Mouse (Mus musculus) thymus, postnatal 4 days (tissue): ENCODE measurements around the gene Ifi211.
"Not testable (repeated sequence)": the region's sequence is repeated elsewhere in the genome, so short reads cannot be mapped to it uniquely, and the experiment has no call there.

Experiments
- DNase-seq: peaks from one replicate; pipeline ENCODE4 v3.0.0; 2021

The Ifi211 gene

DNA sequence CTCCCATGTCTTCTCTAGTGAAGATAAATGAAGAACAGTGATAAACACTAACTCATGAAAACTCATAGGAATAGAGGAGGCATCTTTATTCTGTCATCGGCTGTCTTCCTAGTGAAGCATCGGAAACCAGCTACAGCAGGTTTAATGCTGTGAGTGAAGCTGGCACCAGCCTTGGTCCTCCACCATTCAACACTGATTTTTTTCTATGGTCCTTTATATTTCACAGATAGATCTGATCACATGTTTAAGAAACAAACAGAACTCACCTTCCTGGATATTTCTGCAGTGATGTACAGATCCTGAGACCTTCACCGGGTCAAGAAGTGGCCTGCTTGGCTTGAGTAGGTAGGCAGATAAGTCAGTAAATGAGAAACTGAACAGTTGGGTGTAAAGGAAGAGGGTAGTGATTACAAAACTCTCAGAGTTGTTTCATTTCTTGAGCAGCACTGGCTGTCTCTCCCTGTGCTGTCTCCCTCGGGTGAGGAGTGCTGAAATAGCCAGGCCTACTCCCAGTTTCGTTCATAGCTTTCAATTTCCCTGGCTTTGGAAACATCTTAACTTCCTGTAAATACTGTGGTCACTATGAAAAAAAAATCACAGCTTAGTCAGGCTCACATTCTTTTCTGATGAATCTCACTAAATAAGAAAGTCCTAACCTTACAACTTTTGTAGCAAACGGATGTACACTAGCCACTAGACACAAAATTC lies at the start of gene Ifi211:
Gene Ifi211, minus strand, starts transcription at position 499 of the 708 bp plus-strand sequence.
- DNase-seq = not testable (repeated sequence)

DNA sequence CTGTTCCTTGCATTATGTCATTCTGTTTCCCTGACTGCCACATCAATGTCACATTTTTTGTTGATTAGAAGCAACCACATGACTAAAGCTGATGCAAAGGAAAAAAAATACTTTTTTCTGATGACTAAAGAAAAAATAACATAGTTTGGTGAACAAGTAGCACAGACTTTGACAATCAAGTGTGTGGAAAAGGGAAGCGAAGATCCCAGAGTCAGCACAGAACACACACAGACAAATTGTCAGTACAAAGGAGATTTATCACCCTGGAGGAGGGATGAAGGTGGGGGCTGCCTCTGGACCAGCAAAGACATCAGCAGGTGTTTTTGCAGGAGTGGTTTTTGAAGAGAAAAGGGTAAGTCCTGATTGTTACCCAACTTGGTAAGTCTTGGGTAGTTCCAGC lies 48.6 kb upstream of the Ifi211 start:
- DNase-seq = not testable (repeated sequence)

DNA sequence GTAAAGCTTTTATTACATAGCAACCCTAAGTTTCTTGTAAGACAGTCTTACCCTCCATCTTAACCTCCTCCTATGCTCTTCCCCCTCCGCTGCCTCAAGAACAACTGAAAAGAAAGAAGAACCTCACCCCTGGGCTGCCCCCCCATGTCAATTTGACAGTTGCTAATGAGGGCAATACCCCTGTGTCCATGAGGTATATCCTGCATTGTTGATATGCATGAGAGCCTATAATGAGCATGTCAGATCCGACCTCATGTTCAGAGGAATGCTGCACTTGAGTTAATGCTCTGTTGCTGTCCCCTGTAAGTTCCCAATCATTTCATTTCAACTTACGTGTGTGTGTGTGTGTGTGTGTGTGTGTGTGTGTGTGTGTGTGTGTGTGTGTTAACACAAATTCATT lies 47.2 kb upstream of the Ifi211 start:
- not testable (repeated sequence) for DNase-seq

DNA sequence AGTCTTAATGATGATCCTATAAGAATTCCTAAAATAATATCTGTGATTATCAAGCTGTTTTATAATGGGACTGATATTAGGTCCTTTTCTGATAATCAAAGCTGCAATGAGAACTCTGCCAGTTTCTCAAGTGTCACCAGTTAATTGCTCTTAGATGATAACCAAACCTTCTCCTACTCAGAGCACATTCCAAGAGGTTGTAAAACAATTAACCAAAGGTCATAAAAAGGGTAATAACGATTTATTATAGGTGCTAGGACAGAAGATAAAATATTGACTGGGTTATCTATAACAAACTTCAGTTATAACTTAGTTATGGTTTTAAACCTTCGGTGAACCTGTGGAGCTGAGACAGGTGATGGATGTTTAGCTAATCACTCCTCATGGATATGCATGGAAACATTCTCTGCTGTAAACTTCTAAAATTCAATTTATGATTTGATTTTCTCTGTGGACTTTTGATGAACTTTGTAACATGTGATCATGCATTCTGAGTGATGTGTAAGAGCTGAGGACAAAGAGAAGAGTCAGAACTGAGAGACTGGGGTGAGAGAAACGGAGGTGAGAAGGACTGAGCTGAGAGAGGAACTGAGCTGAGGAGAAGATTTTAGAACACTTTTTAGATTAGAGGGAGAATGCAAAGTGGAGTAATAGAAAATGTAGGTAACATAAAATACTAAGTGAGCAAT lies 43.1 kb upstream of the Ifi211 start:
- not testable (repeated sequence) for DNase-seq

DNA sequence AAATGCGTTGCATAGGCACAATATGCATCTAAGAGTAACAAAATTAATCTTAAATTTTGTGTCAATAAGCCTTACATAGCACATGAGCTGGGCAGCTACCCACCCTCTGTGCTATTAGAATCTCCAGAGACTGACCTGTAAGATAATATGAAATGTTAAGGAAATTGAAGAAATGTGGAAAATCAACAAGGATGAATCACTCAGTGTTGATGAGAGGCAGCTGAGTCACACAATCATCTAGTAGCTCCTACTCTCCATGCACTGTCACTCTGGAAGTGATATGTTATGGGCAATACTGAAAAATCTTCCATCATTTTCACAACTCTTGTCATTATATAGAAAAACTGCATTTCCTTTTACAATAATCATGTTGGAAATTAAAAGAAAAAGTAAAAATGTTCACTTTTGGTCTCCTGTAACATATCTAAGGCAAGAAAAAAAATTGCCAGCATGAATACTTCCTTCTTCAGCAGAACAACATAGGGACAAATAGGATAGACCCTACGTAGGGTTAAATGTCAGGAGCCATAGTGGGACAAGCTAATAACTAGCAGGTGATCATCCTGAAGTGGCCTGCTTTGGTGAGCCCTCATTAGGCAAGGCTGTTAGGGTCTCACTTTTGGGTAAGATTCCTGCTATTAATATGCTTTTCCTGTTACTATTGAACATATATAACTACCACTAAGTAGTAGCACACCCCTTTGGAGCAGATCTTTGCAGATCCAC lies 42.4 kb upstream of the Ifi211 start:
- no peak for DNase-seq

DNA sequence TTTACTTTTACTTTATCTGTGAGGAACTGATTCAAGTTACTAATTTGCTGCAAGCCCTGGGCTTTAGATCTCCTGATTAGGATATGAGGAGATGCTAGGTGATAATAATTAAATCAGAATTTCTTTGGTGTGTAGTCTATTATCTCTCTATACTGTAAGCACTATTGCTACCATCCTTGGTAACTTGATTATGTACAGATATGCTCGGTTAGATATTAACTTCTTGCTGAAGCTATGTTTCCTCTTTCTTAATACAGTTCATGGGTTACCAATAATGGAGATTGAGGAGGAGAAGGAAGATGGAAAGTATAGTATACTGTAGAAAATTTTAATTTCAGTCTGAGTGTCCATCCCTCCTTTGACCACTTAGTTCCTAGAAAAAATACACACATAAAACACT lies 40.7 kb upstream of the Ifi211 start:
- no peak for DNase-seq

DNA sequence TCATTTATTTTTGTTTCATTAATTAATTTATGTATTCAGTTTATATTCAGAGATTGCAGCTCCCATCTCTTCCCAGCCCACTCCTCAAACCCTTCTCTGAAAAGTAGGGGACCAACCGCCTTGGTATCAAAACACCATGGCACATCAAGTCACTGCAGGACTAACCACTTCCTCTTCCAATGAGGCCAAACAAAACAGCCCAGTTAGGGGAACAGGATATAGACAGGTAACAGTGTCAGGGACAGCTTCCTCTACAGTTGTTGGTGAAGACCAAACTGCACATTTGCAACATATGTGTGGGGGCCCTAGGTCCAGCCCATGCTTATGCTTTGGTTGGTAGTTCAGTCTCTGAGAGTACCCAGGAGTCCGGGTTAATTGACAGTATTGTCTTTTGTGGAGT lies 36.2 kb upstream of the Ifi211 start:
- DNase-seq = peak; percentile 13

DNA sequence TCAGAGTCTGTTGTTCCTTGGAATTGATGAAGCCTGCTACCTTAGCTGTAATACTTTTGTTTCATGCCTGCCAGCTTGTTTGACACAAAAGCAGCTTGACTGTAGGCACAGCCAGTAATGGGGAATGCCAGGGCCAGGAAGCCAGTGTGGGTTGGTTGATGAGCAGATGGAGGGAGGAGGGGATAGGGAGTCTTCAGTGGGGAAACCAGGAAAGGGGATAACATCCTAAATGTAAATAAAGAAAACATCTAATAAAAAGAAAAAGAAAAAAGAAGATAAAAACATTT lies 29.9 kb upstream of the Ifi211 start:
- peak; percentile 28 for DNase-seq

DNA sequence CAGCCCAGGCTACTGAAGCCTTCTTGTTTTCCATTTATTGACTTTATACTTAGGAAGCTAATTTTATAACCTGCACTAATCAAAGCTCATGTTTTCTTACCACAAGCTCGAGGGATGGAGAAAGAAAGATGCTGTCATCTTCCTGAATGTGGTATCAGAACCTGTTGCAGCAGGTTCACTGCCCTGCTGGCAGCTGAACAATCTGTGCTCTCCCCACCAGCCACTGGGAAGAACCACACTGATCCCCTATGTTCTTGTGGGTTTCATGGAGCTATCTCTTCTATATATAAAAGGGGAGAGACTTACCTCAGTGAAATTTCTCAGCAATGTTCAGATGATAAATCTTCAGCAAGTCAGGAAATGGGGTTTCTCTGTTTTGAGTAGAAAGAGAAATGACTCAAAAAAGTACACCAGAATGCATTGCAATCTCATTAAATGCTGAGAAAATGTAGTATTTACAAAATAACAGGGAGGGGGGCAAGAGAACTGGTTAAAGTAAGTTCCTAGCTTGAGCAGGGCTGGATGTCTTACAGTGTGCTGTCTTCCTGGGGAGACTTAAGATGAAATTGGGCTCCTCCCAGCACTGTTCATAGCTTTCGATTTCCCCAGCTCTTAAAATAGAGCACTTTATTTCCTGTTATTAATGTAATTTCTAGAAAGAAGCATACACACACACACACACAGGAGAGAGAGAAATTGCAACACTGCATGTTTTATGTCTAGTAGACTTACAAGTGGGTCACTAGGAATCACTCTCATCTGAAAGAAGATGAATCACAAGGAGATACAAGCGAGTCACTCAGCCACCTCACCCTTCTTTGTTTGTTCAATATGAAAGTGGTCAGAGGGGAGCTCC lies 29.3 kb upstream of the Ifi211 start, which contains the start of the genes Mndal and Ifi203:
Gene Mndal, minus strand, starts transcription at position 568 of the 856 bp plus-strand sequence.
Gene Ifi203, minus strand, starts transcription at position 749 of the 856 bp plus-strand sequence.
- DNase-seq = peak; percentile 16

DNA sequence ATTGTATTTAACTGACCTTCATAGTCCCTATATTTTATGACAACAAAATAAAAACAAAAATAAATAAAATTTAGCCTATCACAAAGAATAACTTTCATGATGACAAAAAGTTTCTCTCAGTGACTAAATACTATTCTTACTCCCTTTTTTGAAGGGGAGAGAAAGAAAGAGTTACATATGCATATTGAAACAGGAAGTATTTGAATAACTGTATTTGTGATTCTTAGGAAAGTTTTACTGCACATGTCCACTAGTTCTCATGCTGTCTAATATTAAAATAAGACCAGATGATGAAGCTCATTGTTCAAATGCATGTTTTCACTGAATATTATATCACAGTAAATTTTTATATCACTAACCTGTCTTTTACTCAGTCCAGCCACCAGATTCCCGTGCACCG lies 28.7 kb upstream of the Ifi211 start:
- DNase-seq = not testable (repeated sequence)

DNA sequence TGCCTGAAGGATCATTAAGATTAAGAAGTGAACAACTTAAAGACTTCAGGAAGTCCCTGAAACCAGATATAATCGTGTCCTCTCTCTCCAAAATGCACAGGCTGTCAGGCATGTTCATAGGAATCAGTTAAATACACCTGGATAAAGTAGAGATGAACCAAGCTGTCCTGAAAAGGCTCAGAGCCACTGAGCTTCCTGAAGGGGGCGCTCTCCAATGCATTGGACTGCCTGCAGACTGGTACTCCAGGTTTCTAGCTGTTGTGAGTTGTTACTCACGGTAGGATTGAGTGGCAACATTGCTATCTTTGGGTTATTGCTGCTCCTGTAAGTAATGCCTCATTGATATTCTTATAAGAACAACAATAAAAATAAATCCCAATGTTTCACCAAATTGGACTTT lies 6.4 kb upstream of the Ifi211 start:
- not testable (repeated sequence) for DNase-seq

DNA sequence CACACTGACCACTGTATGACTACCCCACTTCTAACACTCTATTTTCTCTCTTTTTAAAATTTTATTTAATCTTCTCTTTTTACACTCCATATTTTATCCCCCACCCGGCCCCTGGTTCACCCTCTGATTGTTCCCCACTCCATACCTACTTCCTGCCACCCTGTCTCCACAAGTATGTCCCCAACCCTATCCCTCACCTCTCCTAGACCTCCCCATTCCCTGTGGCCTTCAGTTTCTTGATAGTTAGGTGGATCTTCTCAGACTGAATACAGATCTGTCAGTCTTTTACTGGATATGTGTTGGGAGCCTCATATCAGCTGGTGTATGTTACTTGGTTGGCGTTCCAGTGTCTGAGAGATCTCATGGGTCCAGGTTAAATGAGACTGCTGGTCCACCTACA lies 1.7 kb upstream of the Ifi211 start:
- DNase-seq = no peak

DNA sequence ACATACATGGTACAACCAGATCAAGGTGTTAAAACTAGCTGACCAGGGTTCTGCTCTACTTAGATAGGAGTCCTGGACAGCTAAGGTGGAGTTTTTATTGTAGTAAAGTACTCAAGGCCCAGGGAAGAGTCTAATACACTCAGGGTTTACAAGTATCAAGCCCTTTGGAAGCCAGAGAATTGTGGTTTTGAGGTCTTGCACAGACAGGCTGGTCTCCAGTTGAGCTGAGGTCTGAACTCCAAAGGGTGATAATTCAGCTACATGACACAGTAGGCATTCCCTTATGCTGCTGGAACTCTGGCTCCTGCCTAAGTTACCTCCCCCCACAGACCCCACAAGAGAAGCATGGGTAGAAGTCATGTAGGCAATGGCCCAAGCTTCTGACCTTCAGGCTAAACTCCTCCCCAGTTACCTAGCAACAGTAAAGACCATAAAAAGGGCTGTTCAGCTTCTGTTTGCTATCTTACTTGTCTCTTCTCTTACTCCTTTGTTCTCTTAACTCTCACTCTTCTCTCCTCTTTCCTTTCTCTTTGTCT lies 478 bp upstream of the Ifi211 start:
- not testable (repeated sequence) for DNase-seq

DNA sequence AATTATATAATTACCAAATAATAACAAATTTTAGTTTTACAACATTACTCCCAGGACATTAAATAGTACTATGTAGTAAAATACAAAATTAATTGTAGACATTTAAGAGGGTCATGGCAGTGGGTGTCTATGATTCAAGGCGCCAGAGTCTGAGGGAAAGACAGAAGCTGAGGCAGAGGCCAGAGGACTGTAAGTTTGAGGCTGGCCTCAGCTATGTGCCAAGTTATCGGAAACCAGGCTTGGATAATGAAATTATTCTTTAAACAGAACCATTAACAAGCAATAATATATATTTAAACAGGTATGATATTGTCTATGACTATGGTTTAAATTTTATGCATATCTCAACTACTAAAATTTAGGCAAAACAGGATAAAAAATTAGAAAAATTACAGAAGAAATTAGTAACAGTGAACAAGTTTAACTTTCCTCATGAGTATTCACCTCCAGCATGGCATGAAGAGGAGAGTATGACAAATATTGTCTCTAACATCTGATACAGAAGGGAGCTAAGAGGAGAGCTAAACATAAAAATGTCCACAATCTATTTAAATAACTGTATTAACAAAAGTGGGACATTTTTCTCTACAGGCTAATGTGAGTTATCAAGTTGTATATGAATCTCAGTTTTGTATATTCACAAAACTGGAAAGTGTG lies 910 bp downstream of the Ifi211 start:
- no peak for DNase-seq

DNA sequence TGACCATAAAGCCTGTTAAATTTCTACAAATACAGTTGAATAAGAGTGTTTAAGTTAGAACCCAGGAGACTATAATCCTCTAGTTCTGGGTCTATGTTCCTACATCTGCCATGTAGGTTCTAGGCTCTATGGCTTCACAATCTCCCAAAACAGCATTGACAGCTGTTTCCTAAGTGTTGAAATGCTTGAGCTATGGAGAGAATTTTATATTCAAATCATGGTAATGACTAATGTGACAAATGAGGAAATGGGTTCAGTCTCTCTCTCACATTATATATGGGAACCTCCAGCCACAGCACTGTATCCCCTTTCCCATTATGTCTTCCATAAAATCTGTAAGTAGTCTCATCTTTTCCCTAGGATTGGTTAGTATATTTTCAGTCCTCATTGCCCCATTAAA lies 4.5 kb downstream of the Ifi211 start:
- DNase-seq = not testable (repeated sequence)

DNA sequence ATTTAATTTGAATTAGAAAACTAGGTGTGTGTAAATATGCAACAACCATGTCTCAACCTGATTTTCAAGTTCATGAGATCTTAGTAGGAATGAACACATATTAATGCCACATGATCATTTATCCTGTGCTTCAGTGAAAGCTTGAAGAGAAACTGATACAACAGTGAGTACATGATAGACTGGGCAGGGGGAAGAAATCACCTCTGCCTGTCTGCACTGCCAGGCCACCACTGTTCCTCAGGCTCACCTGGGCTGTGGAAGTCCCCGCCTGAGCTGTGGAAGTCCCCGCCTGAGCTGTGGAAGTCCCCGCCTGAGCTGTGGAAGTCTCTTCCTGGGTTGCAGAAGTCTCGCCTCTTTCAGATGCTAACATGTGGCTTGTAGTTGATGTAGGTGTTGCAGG lies 7.0 kb downstream of the Ifi211 start:
- not testable (repeated sequence) for DNase-seq

DNA sequence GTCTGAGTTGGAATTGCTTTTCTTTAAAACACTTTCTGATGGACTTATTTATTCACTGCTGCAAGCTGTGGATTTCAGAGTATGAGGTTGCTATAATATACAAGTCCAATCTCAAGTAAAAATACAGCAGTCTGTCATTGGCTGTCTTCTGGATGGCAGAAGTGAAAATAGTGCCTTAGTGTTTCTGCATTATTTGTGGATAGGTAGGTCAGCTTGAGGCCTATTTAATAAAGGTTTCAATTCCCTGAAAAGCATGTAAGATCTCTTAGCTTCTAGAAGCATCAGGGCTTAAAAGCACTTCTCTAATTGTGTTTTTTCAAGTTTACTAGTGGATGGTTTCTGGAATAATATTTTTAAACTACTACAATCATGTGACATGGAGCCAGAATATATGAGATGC lies 23.1 kb downstream of the Ifi211 start:
- DNase-seq = not testable (repeated sequence)

DNA sequence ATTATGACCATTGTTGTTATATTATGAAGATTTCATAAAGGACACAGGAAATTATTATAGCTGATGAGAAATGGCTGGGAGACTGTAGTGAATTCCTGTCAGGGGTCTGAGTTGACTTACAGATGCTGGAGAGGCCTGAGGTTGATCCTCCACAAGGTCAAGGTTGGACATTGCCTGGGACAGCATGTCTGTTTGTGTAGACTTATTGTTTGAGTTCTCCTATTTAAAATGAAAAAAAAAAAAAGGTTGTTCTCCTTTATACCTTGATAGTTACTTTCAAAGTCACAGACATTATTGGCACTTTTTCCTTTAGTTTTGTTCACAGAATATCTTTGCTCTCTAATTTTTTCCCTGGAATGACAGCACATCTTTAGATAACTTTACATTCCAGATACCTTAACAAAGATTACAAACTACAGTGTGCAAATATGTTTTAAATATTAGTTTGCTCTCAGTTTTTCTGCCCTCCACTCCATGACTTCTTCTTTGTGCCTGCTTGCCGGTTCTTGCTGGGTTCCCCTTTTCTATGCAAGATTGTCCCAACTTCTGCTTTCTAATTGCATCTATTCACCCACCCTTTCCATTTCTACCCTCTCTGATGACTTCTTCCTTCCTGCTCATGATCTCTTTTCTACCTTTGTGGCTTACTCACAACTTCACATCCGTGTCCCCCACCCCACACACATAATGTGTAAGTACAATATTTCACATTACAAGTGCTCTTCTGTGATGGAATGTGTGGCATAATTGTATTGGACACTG lies 25.6 kb downstream of the Ifi211 start:
- DNase-seq = not testable (repeated sequence)

DNA sequence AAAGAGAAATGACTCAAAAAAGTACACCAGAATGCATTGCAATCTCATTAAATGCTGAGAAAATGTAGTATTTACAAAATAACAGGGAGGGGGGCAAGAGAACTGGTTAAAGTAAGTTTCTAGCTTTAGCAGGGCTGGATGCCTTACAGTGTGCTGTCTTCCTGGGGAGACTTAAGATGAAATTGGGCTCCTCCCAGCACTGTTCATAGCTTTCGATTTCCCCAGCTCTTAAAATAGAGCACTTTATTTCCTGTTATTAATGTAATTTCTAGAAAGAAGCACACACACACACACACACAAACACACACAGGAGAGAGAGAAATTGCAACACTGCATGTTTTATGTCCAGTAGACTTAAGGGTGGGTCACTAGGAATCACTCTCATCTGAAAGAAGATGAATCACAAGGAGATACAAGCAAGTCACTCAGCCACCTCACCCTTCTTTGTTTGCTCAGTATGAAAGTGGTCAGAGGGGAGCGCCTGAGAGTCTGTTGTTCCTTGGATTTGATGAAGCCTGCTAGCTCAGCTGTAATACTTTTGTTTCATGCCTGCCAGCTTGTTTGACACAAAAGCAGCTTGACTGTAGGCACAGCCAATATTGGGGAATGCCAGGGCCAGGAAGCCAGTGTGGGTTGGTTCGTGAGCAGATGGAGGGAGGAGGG lies 32.7 kb downstream of the Ifi211 start:
- DNase-seq = peak; percentile 24

DNA sequence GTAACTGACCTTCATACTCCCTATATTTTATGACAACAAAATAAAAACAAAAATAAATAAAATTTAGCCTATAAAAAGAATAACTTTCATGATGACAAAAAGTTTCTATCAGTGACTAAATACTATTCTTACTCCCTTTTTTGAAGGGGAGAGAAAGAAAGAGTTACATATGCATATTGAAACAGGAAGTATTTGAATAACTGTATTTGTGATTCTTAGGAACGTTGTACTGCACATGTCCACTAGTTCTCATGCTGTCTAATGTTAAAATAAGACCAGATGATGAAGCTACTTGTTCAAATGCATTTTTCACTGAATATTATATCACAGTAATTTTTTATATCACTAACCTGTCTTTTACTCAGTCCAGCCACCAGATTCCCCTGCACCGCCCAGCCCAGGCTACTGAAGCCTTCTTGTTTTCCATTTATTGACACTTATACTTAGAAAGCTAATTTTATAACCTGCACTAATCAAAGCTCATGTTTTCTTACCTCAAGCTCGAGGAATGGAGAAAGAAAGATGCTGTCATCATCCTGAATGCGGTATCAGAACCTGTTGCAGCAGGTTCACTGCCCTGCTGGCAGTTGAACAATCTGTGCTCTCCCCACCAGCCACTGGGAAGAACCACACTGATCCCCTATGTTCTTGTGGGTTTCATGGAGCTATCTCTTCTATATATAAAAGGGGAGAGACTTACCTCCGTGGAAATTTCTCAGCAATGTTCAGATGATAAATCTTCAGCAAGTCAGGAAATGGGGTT lies 33.4 kb downstream of the Ifi211 start:
- DNase-seq = peak; percentile 26
